Mouse (Mus musculus) G1E (cell line): Measurements from ENCODE around the gene Jdp2.

Source experiments
- CTCF ChIP-seq: IDR thresholded peaks from 2 replicates; pipeline ENCODE4 v1.5.1; 2012; ENCODE audit warnings: low read depth, low read length, inconsistent platforms, mixed read lengths
- GATA1 ChIP-seq: IDR thresholded peaks from 2 replicates; pipeline ENCODE4 v1.6.1; 2012; ENCODE audit warnings: borderline replicate concordance, low read length, inconsistent platforms, mixed read lengths
- GATA2 ChIP-seq: IDR thresholded peaks from 2 replicates; pipeline ENCODE4 v1.6.1; 2012; ENCODE audit warnings: low read depth, low read length, inconsistent platforms, borderline replicate concordance
- POLR2AphosphoS5 ChIP-seq: IDR thresholded peaks from 2 replicates; pipeline ENCODE4 v1.6.1; 2012; ENCODE audit warnings: low read depth, low read length, inconsistent platforms; ENCODE audit not compliant: insufficient replicate concordance
- TAL1 ChIP-seq: conservative IDR thresholded peaks from 2 replicates; pipeline ENCODE4 v1.6.1; 2012; ENCODE audit warnings: low read depth, low read length, inconsistent platforms, mixed read lengths

DNA sequence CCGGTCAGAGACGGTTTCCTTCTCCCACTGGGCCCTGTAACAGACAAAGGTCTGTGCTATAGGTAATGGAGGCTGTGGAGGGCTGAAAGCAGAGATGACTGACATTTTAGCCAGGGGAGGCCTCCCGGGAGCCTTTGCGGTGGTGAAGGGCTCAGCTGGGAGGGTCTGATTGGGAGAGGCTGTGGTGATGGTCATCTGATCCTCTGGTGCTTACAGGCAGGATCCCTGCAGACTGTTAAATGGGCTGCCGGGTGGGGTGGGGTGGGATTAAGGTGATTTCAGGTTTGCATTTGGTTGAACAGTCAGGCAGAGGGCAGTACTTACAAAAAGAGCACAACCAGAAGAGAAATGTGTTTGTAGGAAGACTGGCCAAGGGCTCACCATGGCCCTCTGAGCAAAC lies 27.0 kb downstream of the Jdp2 start:
- TF ChIP-seq CTCF (no peak), TAL1 (no peak), GATA2 (no peak), POLR2AphosphoS5 (no peak), GATA1 (no peak)
